Mouse (Mus musculus): ENCODE data around the gene Ercc2.
A peak's percentile ranks its signal among the peaks of the same experiment; 100 is the strongest.

Ercc2 gene

GRCm38 (mm10) chr7:19381377-19382165 lies at the start of gene Ercc2:
Gene Ercc2 (plus strand): TSS chr7:19382010.
- DNase-seq: peak; percentile 99

GRCm38 (mm10) chr7:19332709-19333352 lies 49.0 kb upstream of the Ercc2 start:
- peak; percentile 67 for DNase-seq

GRCm38 (mm10) chr7:19335583-19335982 lies 46.2 kb upstream of the Ercc2 start:
- peak; percentile 39 for DNase-seq

GRCm38 (mm10) chr7:19337122-19337521 lies 44.7 kb upstream of the Ercc2 start:
- DNase-seq: no peak

- DNase-seq: no peak
These were observed 43.8 kb upstream of the Ercc2 start for GRCm38 (mm10) chr7:19338060-19338459.

GRCm38 (mm10) chr7:19338596-19338995 lies 43.2 kb upstream of the Ercc2 start:
- DNase-seq: no peak

GRCm38 (mm10) chr7:19341250-19341649 lies 40.6 kb upstream of the Ercc2 start:
- no peak for DNase-seq

GRCm38 (mm10) chr7:19341761-19342409 lies 39.9 kb upstream of the Ercc2 start:
- DNase-seq: no peak

GRCm38 (mm10) chr7:19342481-19343027 lies 39.3 kb upstream of the Ercc2 start:
- DNase-seq: peak; percentile 92

GRCm38 (mm10) chr7:19343210-19343808 lies 38.5 kb upstream of the Ercc2 start:
- peak; percentile 81 for DNase-seq

GRCm38 (mm10) chr7:19344237-19344847 lies 37.5 kb upstream of the Ercc2 start, which contains the start of gene Ercc1:
Gene Ercc1 (plus strand): TSS chr7:19344778.
- DNase-seq: no peak

- peak; percentile 97 for DNase-seq
These were observed 36.8 kb upstream of the Ercc2 start for GRCm38 (mm10) chr7:19344938-19345471.

GRCm38 (mm10) chr7:19349188-19349915 lies 32.5 kb upstream of the Ercc2 start:
- DNase-seq: no peak

GRCm38 (mm10) chr7:19350221-19350620 lies 31.6 kb upstream of the Ercc2 start:
- DNase-seq: no peak

GRCm38 (mm10) chr7:19354991-19355390 lies 26.8 kb upstream of the Ercc2 start:
- DNase-seq: no peak

- no peak for DNase-seq
These were observed 25.5 kb upstream of the Ercc2 start for GRCm38 (mm10) chr7:19356311-19356710.

GRCm38 (mm10) chr7:19357381-19358375 lies 24.1 kb upstream of the Ercc2 start:
- no peak for DNase-seq

GRCm38 (mm10) chr7:19358634-19359033 lies 23.2 kb upstream of the Ercc2 start:
- DNase-seq: no peak

GRCm38 (mm10) chr7:19359299-19359891 lies 22.4 kb upstream of the Ercc2 start, which contains the start of the genes Cd3eap and Ppp1r13l:
Gene Cd3eap (minus strand): TSS chr7:19359483.
Gene Ppp1r13l (plus strand): TSS chr7:19359749.
- DNase-seq: peak; percentile 92

Data from kidney, adult 18-20 months (tissue).